Mouse (Mus musculus): ENCODE measurements around the gene Srcap. TPM values are rescaled to one million over a fixed set of nuclear protein-coding genes. Genes with fewer than 3 reads are reported as not detected.
A peak's percentile ranks its signal among the peaks of the same experiment; 100 is the strongest.
"Not testable (repeated sequence)": the region's sequence is repeated elsewhere in the genome, so short reads cannot be mapped to it uniquely, and the experiment has no call there.

The Srcap gene
- polyA plus RNA-seq, 1 experiment from 2014 or later, result 15.0 TPM

GRCm38 (mm10) chr7:127491846-127492245 lies 19.9 kb upstream of the Srcap start:
- Histone ChIP-seq H3K9me3 (replicated peaks) (no peaks in the 10 kb centered on the region), H3K4me2 (no peak overlapping the region), H3K9ac (no peak overlapping the region), H3K27ac (replicated peaks) (no peak overlapping the region), H3K27me3 (no peaks in the 10 kb centered on the region), H3K36me3 (replicated peaks) (peaks cover 56% of the 10 kb centered on the region), H3K4me3 (replicated peaks) (no peak overlapping the region), H3K4me1 (replicated peaks) (peaks cover 2% of the 10 kb centered on the region)
- WGBS (ENCODE audit: insufficient replicate concordance), result 78% methylated on average over 3 of the region's 3 CpGs
- no peak for ATAC-seq (ENCODE audit: insufficient read depth)

GRCm38 (mm10) chr7:127494648-127495047 lies 17.1 kb upstream of the Srcap start:
- H3K4me3 ChIP-seq (replicated peaks), result no peak overlapping the region
- H3K27me3 ChIP-seq, result no peaks in the 10 kb centered on the region
- H3K4me2 ChIP-seq, result no peak overlapping the region
- H3K9ac ChIP-seq, result no peak overlapping the region
- H3K4me1 ChIP-seq (replicated peaks), result peaks cover 2% of the 10 kb centered on the region
- no peak for ATAC-seq (ENCODE audit: insufficient read depth)
- H3K9me3 ChIP-seq (replicated peaks), result no peaks in the 10 kb centered on the region
- H3K27ac ChIP-seq (replicated peaks), result no peak overlapping the region
- peaks cover 31% of the 10 kb centered on the region for H3K36me3 ChIP-seq (replicated peaks)

- Histone ChIP-seq H3K4me3 (replicated peaks) (no peak overlapping the region), H3K27ac (replicated peaks) (no peak overlapping the region; the same call in 1 of the 2 replicates)
- WGBS (ENCODE audit: insufficient replicate concordance), result 61% methylated on average over 2 of the region's 2 CpGs
These were observed 14.4 kb upstream of the Srcap start for GRCm38 (mm10) chr7:127497382-127497781.

GRCm38 (mm10) chr7:127498407-127498806 lies 13.4 kb upstream of the Srcap start:
- no peak overlapping the region for H3K4me2 ChIP-seq
- no peak overlapping the region for H3K4me3 ChIP-seq (replicated peaks)
- peaks cover 2% of the 10 kb centered on the region; the same call in 1 of the 2 replicates for H3K4me1 ChIP-seq (replicated peaks)
- H3K9ac ChIP-seq, result no peak overlapping the region
- WGBS (ENCODE audit: insufficient replicate concordance), result 36% methylated on average over 3 of the region's 3 CpGs
- ATAC-seq (ENCODE audit: insufficient read depth), result no peak
- H3K36me3 ChIP-seq (replicated peaks), result no peaks in the 10 kb centered on the region
- H3K9me3 ChIP-seq (replicated peaks), result no peaks in the 10 kb centered on the region
- no peak overlapping the region for H3K27ac ChIP-seq (replicated peaks)
- no peaks in the 10 kb centered on the region; the same call in 1 of the 2 replicates for H3K27me3 ChIP-seq

More at GRCm38 (mm10) chr7:127497382-127497781, 14.4 kb upstream of the Srcap start:
- peak; percentile 44 for ATAC-seq (ENCODE audit: insufficient read depth)
- Histone ChIP-seq H3K9me3 (replicated peaks) (no peaks in the 10 kb centered on the region), H3K36me3 (replicated peaks) (peaks cover 4% of the 10 kb centered on the region), H3K9ac (no peak overlapping the region), H3K4me2 (no peak overlapping the region), H3K27me3 (no peaks in the 10 kb centered on the region), H3K4me1 (replicated peaks) (peaks cover 2% of the 10 kb centered on the region)

- WGBS (ENCODE audit: insufficient replicate concordance), result 77% methylated on average over 3 of the region's 3 CpGs
- Histone ChIP-seq H3K4me1 (replicated peaks) (peaks cover 19% of the 10 kb centered on the region), H3K4me3 (replicated peaks) (no peak overlapping the region), H3K9ac (no peak overlapping the region), H3K27me3 (no peaks in the 10 kb centered on the region; the same call in 1 of the 2 replicates), H3K36me3 (replicated peaks) (no peaks in the 10 kb centered on the region), H3K27ac (replicated peaks) (no peak overlapping the region), H3K4me2 (no peak overlapping the region), H3K9me3 (replicated peaks) (no peaks in the 10 kb centered on the region)
- ATAC-seq (ENCODE audit: insufficient read depth), result no peak
These were observed 3.5 kb upstream of the Srcap start for GRCm38 (mm10) chr7:127508291-127508690.

- WGBS (ENCODE audit: insufficient replicate concordance), result 66% methylated on average over 4 of the region's 4 CpGs
- ATAC-seq (ENCODE audit: insufficient read depth), result not testable (repeated sequence)
These were observed 2.0 kb upstream of the Srcap start for GRCm38 (mm10) chr7:127509830-127510229.

GRCm38 (mm10) chr7:127511241-127511640 lies 542 bp upstream of the Srcap start:
- 40% methylated on average over 8 of the region's 8 CpGs for WGBS (ENCODE audit: insufficient replicate concordance)
- Histone ChIP-seq H3K36me3 (replicated peaks) (peaks cover 18% of the 10 kb centered on the region), H3K4me1 (replicated peaks) (peaks cover 34% of the 10 kb centered on the region), H3K9me3 (replicated peaks) (no peaks in the 10 kb centered on the region), H3K4me3 (replicated peaks) (peak overlapping the region; percentile 95), H3K4me2 (peak overlapping the region; percentile 84), H3K27ac (replicated peaks) (peak overlapping the region; percentile 99; the same call in 1 of the 2 replicates), H3K27me3 (no peaks in the 10 kb centered on the region), H3K9ac (peak overlapping the region; percentile 94)
- ATAC-seq (ENCODE audit: insufficient read depth), result no peak

More at GRCm38 (mm10) chr7:127509830-127510229, 2.0 kb upstream of the Srcap start:
- not testable (repeated sequence) for H3K4me3 ChIP-seq (replicated peaks); H3K27ac ChIP-seq (replicated peaks); H3K9ac ChIP-seq; H3K27me3 ChIP-seq; H3K4me2 ChIP-seq; H3K36me3 ChIP-seq (replicated peaks); H3K9me3 ChIP-seq (replicated peaks)
- peaks cover 33% of the 10 kb centered on the region for H3K4me1 ChIP-seq (replicated peaks)

GRCm38 (mm10) chr7:127512231-127513015 lies 640 bp downstream of the Srcap start:
- Histone ChIP-seq H3K4me1 (replicated peaks) (peaks cover 34% of the 10 kb centered on the region), H3K9ac (peak overlapping the region; percentile 94), H3K4me3 (replicated peaks) (peak overlapping the region; percentile 95), H3K4me2 (peak overlapping the region; percentile 84), H3K27me3 (no peaks in the 10 kb centered on the region), H3K9me3 (replicated peaks) (no peaks in the 10 kb centered on the region), H3K27ac (replicated peaks) (peak overlapping the region; percentile 99), H3K36me3 (replicated peaks) (peaks cover 30% of the 10 kb centered on the region)
- WGBS (ENCODE audit: insufficient replicate concordance), result under 1% methylated on average over 88 of the region's 93 CpGs
- peak; percentile 85 for ATAC-seq (ENCODE audit: insufficient read depth)

GRCm38 (mm10) chr7:127513016-127513390 lies 1.2 kb downstream of the Srcap start:
- Histone ChIP-seq H3K4me1 (replicated peaks) (peaks cover 34% of the 10 kb centered on the region), H3K9ac (peak overlapping the region; percentile 94; the same call in 1 of the 2 replicates), H3K4me3 (replicated peaks) (peak overlapping the region; percentile 95), H3K27me3 (no peaks in the 10 kb centered on the region), H3K4me2 (peak overlapping the region; percentile 84), H3K9me3 (replicated peaks) (no peaks in the 10 kb centered on the region), H3K36me3 (replicated peaks) (peaks cover 36% of the 10 kb centered on the region), H3K27ac (replicated peaks) (peak overlapping the region; percentile 99)
- no peak for ATAC-seq (ENCODE audit: insufficient read depth)
- WGBS (ENCODE audit: insufficient replicate concordance), result 10% methylated on average over 8 of the region's 8 CpGs

- H3K4me1 ChIP-seq (replicated peaks), result peaks cover 34% of the 10 kb centered on the region
- no peak for ATAC-seq (ENCODE audit: insufficient read depth)
- WGBS (ENCODE audit: insufficient replicate concordance), result 74% methylated on average over 3 of the region's 3 CpGs
- H3K36me3 ChIP-seq (replicated peaks), result peaks cover 43% of the 10 kb centered on the region
- H3K4me2 ChIP-seq, result peak overlapping the region; percentile 84
- no peak overlapping the region for H3K9ac ChIP-seq
- no peaks in the 10 kb centered on the region for H3K9me3 ChIP-seq (replicated peaks)
- H3K4me3 ChIP-seq (replicated peaks), result peak overlapping the region; percentile 95
- peak overlapping the region; percentile 99 for H3K27ac ChIP-seq (replicated peaks)
- H3K27me3 ChIP-seq, result no peaks in the 10 kb centered on the region
These were observed 2.0 kb downstream of the Srcap start for GRCm38 (mm10) chr7:127513781-127514180.

GRCm38 (mm10) chr7:127515846-127516245 lies 4.1 kb downstream of the Srcap start:
- Histone ChIP-seq H3K4me3 (replicated peaks) (no peak overlapping the region), H3K9ac (no peak overlapping the region), H3K27me3 (no peaks in the 10 kb centered on the region), H3K4me2 (no peak overlapping the region), H3K27ac (replicated peaks) (no peak overlapping the region), H3K36me3 (replicated peaks) (peaks cover 62% of the 10 kb centered on the region), H3K9me3 (replicated peaks) (no peaks in the 10 kb centered on the region), H3K4me1 (replicated peaks) (peaks cover 32% of the 10 kb centered on the region)
- ATAC-seq (ENCODE audit: insufficient read depth), result no peak
- 91% methylated on average over 7 of the region's 7 CpGs for WGBS (ENCODE audit: insufficient replicate concordance)

All from liver, embryonic 15.5 days (tissue).